Mouse (Mus musculus) liver, embryonic 14.5 days (tissue): ENCODE results near the gene 1700019N19Rik. TPM values are rescaled to one million over a fixed set of nuclear protein-coding genes. Genes with fewer than 3 reads are reported as not detected.

Experiments used
- ATAC-seq: fragments of 200-750 bp; cut with Nextera tagmentation; 2 replicates; pipeline ENCODE4 v1.8.0; 2017; ENCODE audit warnings: moderate number of reproducible peaks, mild to moderate bottlenecking, moderate library complexity; ENCODE audit not compliant: insufficient read depth
- DNase-seq, 3 experiments: peaks; one replicate each; pipeline ENCODE4 v3.0.0-alpha.2; 2012 to 2013; ENCODE audit warnings: low read depth in 3 of 3, low spot score in 3 of 3
- H3K27ac ChIP-seq: fragments of 300-500 bp; sonication (generic); 2 replicates; pipeline ENCODE4 v1.5.1; 2014; ENCODE audit warnings: moderate library complexity, mild to moderate bottlenecking, control low read depth, inconsistent platforms
- H3K27me3 ChIP-seq: fragments of 300-500 bp; sonication (generic); 2 replicates; pipeline ENCODE4 v1.6.1; 2014; ENCODE audit warnings: mild to moderate bottlenecking, low read length, moderate library complexity; ENCODE audit not compliant: control insufficient read depth, insufficient read depth
- H3K36me3 ChIP-seq: fragments of 300-500 bp; sonication (generic); replicated peaks from 2 replicates; pipeline ENCODE4 v1.6.1; 2014; ENCODE audit warnings: low read depth; ENCODE audit not compliant: control insufficient read depth, insufficient read depth
- H3K4me1 ChIP-seq, 2 experiments: fragments of 200-500 bp in 1 of 2; fragments of 300-500 bp in 1 of 2; sonication (generic) in 1 of 2; replicated peaks; 2 replicates each; pipeline ENCODE4 v1.6.1; 2012 to 2014; ENCODE audit warnings: antibody characterized with exemption in 1 of 2, inconsistent platforms in 1 of 2, low read length in 1 of 2; ENCODE audit not compliant: control insufficient read depth in 2 of 2, insufficient read depth in 2 of 2
- H3K4me2 ChIP-seq: fragments of 300-500 bp; sonication (generic); 2 replicates; pipeline ENCODE4 v1.6.1; 2014; ENCODE audit warnings: low read depth, mild to moderate bottlenecking, control low read depth, moderate library complexity
- H3K4me3 ChIP-seq, 2 experiments: fragments of 200-500 bp in 1 of 2; fragments of 300-500 bp in 1 of 2; sonication (generic) in 1 of 2; 2 replicates each; pipeline ENCODE4 v1.5.1; 2012 to 2014; ENCODE audit warnings: low read depth in 2 of 2, low read length in 2 of 2, mild to moderate bottlenecking in 2 of 2, control low read depth in 1 of 2, inconsistent platforms in 1 of 2, moderate library complexity in 1 of 2; ENCODE audit not compliant: insufficient read depth in 1 of 2
- H3K9ac ChIP-seq: fragments of 300-500 bp; sonication (generic); replicated peaks from 2 replicates; pipeline ENCODE4 v1.6.1; 2014; ENCODE audit warnings: mild to moderate bottlenecking, control low read depth, moderate library complexity
- H3K9me3 ChIP-seq: fragments of 300-500 bp; sonication (generic); 2 replicates; pipeline ENCODE4 v1.6.1; 2016; ENCODE audit warnings: low read length, mixed read lengths; ENCODE audit not compliant: control insufficient read depth
- CTCF ChIP-seq: IDR thresholded peaks from 2 replicates; pipeline ENCODE4 v1.5.1; 2016; ENCODE audit warnings: antibody characterized with exemption, low read depth, control low read depth
- EP300 ChIP-seq: IDR thresholded peaks from 2 replicates; pipeline ENCODE4 v1.6.1; 2016; ENCODE audit warnings: antibody characterized with exemption, low read depth
- WGBS: fragments of 180-500 bp; shearing (Covaris S2); extraction: QIAGEN DNeasy Blood & Tissue Kit; methylation state at CpG from one replicate; pipeline ENCODE4 v1.1.7; 2014; ENCODE audit not compliant: insufficient replicate concordance; 5-methylcytosine and 5-hydroxymethylcytosine counted together
- polyA plus RNA-seq, 2 experiments: library from polyadenylated mRNA; depleted of rRNA in 1 of 2; stranded (reverse) in 1 of 2; unstranded in 1 of 2; fragments of >200 nt; fragmentation: Nextera tagmentation in 1 of 2; extraction: Ambion mirVana in 1 of 2; gene quantifications; 2 replicates each; pipeline versions ENCODE4 v1.2.1 to v1.2.3; 2012 to 2014

1700019N19Rik gene
- polyA plus RNA-seq, 2 experiments, result not detected

- Histone ChIP-seq H3K27ac (no peak overlapping the region), H3K4me2 (no peak overlapping the region), H3K9me3 (no peaks in the 10 kb centered on the region), H3K36me3 (no peaks in the 10 kb centered on the region), H3K4me1 (no peaks in the 10 kb centered on the region), H3K27me3 (no peaks in the 10 kb centered on the region), H3K9ac (no peak overlapping the region), H3K4me3 (no peak overlapping the region)
- no peak for TF ChIP-seq CTCF
- TF ChIP-seq EP300, result no peak
- WGBS, result 44% methylated on average over 9 of the region's 9 CpGs
- ATAC-seq, result no peak
- DNase-seq, result no peak
Measured at GRCm38 (mm10) chr19:58838706-58839105, 44.4 kb upstream of the 1700019N19Rik start.

GRCm38 (mm10) chr19:58833639-58834180, 39.4 kb upstream of the 1700019N19Rik start:
- no peak overlapping the region for H3K27ac ChIP-seq
- DNase-seq (no peak), ATAC-seq (no peak)
- H3K9ac ChIP-seq, result no peak overlapping the region
- no peaks in the 10 kb centered on the region for H3K27me3 ChIP-seq
- no peaks in the 10 kb centered on the region for H3K4me1 ChIP-seq
- H3K4me2 ChIP-seq, result no peak overlapping the region
- H3K36me3 ChIP-seq, result no peaks in the 10 kb centered on the region
- TF ChIP-seq EP300, result no peak
- TF ChIP-seq CTCF, result no peak
- H3K9me3 ChIP-seq, result no peaks in the 10 kb centered on the region
- WGBS, result 68% methylated on average over 13 of the region's 13 CpGs
- no peak overlapping the region for H3K4me3 ChIP-seq

GRCm38 (mm10) chr19:58832988-58833387, 38.7 kb upstream of the 1700019N19Rik start:
- Histone ChIP-seq H3K4me3 (no peak overlapping the region), H3K4me1 (no peaks in the 10 kb centered on the region), H3K9me3 (no peaks in the 10 kb centered on the region), H3K27ac (no peak overlapping the region), H3K36me3 (no peaks in the 10 kb centered on the region), H3K4me2 (no peak overlapping the region), H3K9ac (no peak overlapping the region), H3K27me3 (no peaks in the 10 kb centered on the region)
- 42% methylated on average over 2 of the region's 2 CpGs for WGBS
- no peak for DNase-seq
- ATAC-seq, result no peak
- no peak for TF ChIP-seq CTCF
- TF ChIP-seq EP300, result no peak

GRCm38 (mm10) chr19:58831280-58831922, 37.1 kb upstream of the 1700019N19Rik start:
- DNase-seq (no peak), ATAC-seq (no peak)
- no peaks in the 10 kb centered on the region for H3K4me1 ChIP-seq
- H3K9me3 ChIP-seq, result no peaks in the 10 kb centered on the region
- no peaks in the 10 kb centered on the region for H3K36me3 ChIP-seq
- TF ChIP-seq CTCF (no peak), EP300 (no peak)
- no peak overlapping the region for H3K4me2 ChIP-seq
- H3K9ac ChIP-seq, result no peak overlapping the region
- 67% methylated on average over 9 of the region's 9 CpGs for WGBS
- no peak overlapping the region for H3K27ac ChIP-seq
- H3K27me3 ChIP-seq, result no peaks in the 10 kb centered on the region
- H3K4me3 ChIP-seq, result no peak overlapping the region

- no peaks in the 10 kb centered on the region for H3K27me3 ChIP-seq
- DNase-seq (no peak), ATAC-seq (no peak)
- no peak overlapping the region for H3K27ac ChIP-seq
- H3K4me2 ChIP-seq, result no peak overlapping the region
- H3K9me3 ChIP-seq, result no peaks in the 10 kb centered on the region
- H3K9ac ChIP-seq, result no peak overlapping the region
- no peaks in the 10 kb centered on the region for H3K4me1 ChIP-seq
- H3K36me3 ChIP-seq, result no peaks in the 10 kb centered on the region
- TF ChIP-seq CTCF (no peak), EP300 (no peak)
- 70% methylated on average over 7 of the region's 7 CpGs for WGBS
- H3K4me3 ChIP-seq, result no peak overlapping the region
Measured at GRCm38 (mm10) chr19:58830182-58830581, 35.9 kb upstream of the 1700019N19Rik start.
